Mouse (Mus musculus) neural tube, embryonic 11.5 days (tissue): Measurements from ENCODE around the gene Mgat4c. TPM values are rescaled to one million over a fixed set of nuclear protein-coding genes. Genes with fewer than 3 reads are reported as not detected.
A peak's percentile ranks its signal among the peaks of the same experiment; 100 is the strongest.

Experiments
- ATAC-seq: fragments of 200-750 bp; cut with Nextera tagmentation; 2 replicates; pipeline ENCODE4 v1.8.0; 2017; ENCODE audit warnings: moderate number of reproducible peaks, mild to moderate bottlenecking, moderate TSS enrichment, moderate library complexity; ENCODE audit not compliant: insufficient read depth, low FRiP score, low TSS enrichment
- DNase-seq: peaks from one replicate; pipeline ENCODE4 v3.0.0-alpha.2; 2015; ENCODE audit warnings: low spot score
- H3K27ac ChIP-seq: fragments of 300-500 bp; sonication (generic); 2 replicates; pipeline ENCODE4 v1.5.1; 2014; ENCODE audit warnings: low read depth, mild to moderate bottlenecking, low read length
- H3K27me3 ChIP-seq: fragments of 300-500 bp; sonication (generic); 2 replicates; pipeline ENCODE4 v1.6.1; 2014; ENCODE audit warnings: mild to moderate bottlenecking, low read length, mixed read lengths; ENCODE audit not compliant: control insufficient read depth, insufficient read depth
- H3K36me3 ChIP-seq: fragments of 300-500 bp; sonication (generic); 2 replicates; pipeline ENCODE4 v1.6.1; 2014; ENCODE audit warnings: mild to moderate bottlenecking, low read length, moderate library complexity, mixed read lengths; ENCODE audit not compliant: control insufficient read depth, insufficient read depth
- H3K4me1 ChIP-seq: fragments of 300-500 bp; sonication (generic); 2 replicates; pipeline ENCODE4 v1.6.1; 2014; ENCODE audit warnings: low read length, mixed read lengths; ENCODE audit not compliant: control insufficient read depth, insufficient read depth
- H3K4me2 ChIP-seq: fragments of 300-500 bp; sonication (generic); 2 replicates; pipeline ENCODE4 v1.6.1; 2014; ENCODE audit warnings: low read depth, mild to moderate bottlenecking, moderate library complexity
- H3K4me3 ChIP-seq: fragments of 300-500 bp; sonication (generic); 2 replicates; pipeline ENCODE4 v1.5.1; 2014; ENCODE audit warnings: low read depth, low read length
- H3K9ac ChIP-seq: fragments of 300-500 bp; sonication (generic); 2 replicates; pipeline ENCODE4 v1.6.1; 2014; ENCODE audit warnings: mild to moderate bottlenecking, low read length
- H3K9me3 ChIP-seq: fragments of 300-500 bp; sonication (generic); 2 replicates; pipeline ENCODE4 v1.6.1; 2016; ENCODE audit warnings: low read length; ENCODE audit not compliant: control insufficient read depth
- WGBS: fragments of 180-500 bp; shearing (Covaris S2); extraction: QIAGEN DNeasy Blood & Tissue Kit; methylation state at CpG from one replicate; pipeline ENCODE4 v1.1.7; 2014; 5-methylcytosine and 5-hydroxymethylcytosine counted together
- polyA plus RNA-seq: library from polyadenylated mRNA; unstranded; fragments of >200 nt; fragmentation: Nextera tagmentation; extraction: Ambion mirVana; gene quantifications from 2 replicates; pipeline ENCODE4 v1.2.1, GENCODE M21; 2014

Mgat4c gene
- polyA plus RNA-seq, 1 experiment from 2014 or later, result 2.8 TPM

- H3K9me3 ChIP-seq, result no peaks in the 10 kb centered on the region
- H3K9ac ChIP-seq, result no peak overlapping the region
- no peaks in the 10 kb centered on the region for H3K36me3 ChIP-seq
- H3K4me2 ChIP-seq, result no peak overlapping the region
- 65% methylated on average over 3 of the region's 3 CpGs for WGBS
- no peaks in the 10 kb centered on the region for H3K27me3 ChIP-seq
- DNase-seq (no peak), ATAC-seq (no peak)
- H3K4me1 ChIP-seq, result no peaks in the 10 kb centered on the region
- H3K27ac ChIP-seq, result no peak overlapping the region
- H3K4me3 ChIP-seq, result no peak overlapping the region
Observed at GRCm38 (mm10) chr10:102056218-102056617, 374.9 kb downstream of the Mgat4c start.

DNA sequence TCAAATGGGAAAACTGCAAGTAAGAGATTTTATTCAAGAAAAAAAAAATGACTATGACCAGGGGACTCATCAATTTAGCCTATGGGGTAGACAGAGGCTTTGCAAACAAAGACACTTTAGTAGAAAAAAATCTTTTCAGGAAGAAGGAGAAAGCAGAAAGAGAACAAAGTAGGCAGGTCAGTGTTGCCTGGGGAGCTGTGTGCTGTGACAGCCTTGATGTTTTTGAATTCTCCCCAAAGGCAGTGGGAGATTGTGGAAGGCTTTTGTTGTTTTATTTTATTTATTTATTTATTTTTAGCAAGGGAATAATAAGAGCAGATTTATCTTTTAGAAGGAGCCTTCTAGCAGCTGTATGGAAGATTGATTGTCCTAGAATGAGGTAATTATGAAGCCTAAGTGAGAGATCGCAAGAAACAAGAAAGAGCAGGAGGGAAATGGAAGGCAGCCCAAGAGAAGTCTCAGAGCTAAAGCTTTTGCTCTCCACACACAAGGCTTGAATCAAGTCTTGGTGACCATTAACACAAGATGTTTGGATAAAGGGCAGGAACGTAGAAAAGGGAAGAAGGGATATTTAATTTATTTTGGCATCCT is 375.8 kb downstream of the Mgat4c start:
- Histone ChIP-seq H3K36me3 (no peaks in the 10 kb centered on the region), H3K27ac (0 out of 2 replicates have a peak overlapping the region, but pooled peaks have one; percentile 10), H3K4me2 (no peak overlapping the region), H3K9ac (no peak overlapping the region; the same call in 1 of the 2 replicates), H3K9me3 (no peaks in the 10 kb centered on the region), H3K4me1 (no peaks in the 10 kb centered on the region), H3K27me3 (no peaks in the 10 kb centered on the region), H3K4me3 (no peak overlapping the region)
- ATAC-seq (no peak), DNase-seq (peak; percentile 18)
- WGBS, result 31% methylated on average over 2 of the region's 2 CpGs

DNA sequence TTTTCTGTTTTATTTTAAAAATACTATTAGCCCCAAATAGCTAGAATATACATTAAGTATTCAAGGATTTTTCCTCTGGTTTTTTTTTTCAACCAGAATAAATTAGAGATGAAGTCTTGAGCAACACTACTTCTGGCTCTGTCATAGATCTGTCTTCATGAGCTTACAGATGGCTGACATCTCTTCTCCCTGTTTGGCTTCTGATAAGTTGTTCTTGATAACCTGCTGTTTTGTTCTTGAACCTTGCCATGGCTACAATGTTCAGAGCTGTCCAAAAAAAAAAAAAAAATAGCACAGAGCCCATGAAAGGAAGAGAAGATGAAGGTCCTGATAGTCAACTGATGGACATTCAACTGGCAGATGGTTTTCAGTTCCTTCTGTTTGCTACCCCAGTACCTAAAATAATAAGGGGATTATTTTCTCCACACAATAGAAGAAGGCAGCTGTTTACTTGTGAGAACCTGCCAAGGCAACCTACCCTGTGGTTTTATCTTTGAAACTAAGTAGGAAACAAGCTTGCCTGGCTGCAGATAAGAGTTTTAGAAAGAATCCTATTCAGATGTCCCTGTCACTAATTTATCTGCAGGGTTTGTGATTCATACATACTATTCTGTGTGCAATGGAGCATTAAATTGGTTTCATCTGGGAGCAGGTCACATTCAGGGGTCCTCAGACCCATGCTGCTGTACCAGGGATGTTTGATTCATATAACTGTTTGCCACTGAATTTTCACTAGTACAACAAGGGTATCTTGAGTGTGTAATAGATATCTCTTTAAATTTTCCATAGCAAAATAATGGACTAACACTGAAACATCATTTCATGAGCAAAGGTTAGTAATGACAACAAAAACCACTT is 393.5 kb downstream of the Mgat4c start:
- no peak overlapping the region for H3K27ac ChIP-seq
- ATAC-seq (0 out of 2 replicates have a peak, but pooled peaks have one; percentile 32), DNase-seq (no peak)
- H3K36me3 ChIP-seq, result no peaks in the 10 kb centered on the region
- no peak overlapping the region for H3K4me2 ChIP-seq
- no peaks in the 10 kb centered on the region for H3K4me1 ChIP-seq
- no peaks in the 10 kb centered on the region for H3K27me3 ChIP-seq
- no peak overlapping the region for H3K9ac ChIP-seq
- no peaks in the 10 kb centered on the region for H3K9me3 ChIP-seq
- H3K4me3 ChIP-seq, result no peak overlapping the region

GRCm38 (mm10) chr10:102123153-102123552 is 441.9 kb downstream of the Mgat4c start:
- WGBS, result 81% methylated on average over 1 of the region's 1 CpGs
- Histone ChIP-seq H3K4me2 (no peak overlapping the region), H3K4me1 (no peaks in the 10 kb centered on the region), H3K27ac (no peak overlapping the region), H3K9me3 (no peaks in the 10 kb centered on the region), H3K36me3 (no peaks in the 10 kb centered on the region), H3K4me3 (no peak overlapping the region), H3K27me3 (no peaks in the 10 kb centered on the region), H3K9ac (no peak overlapping the region)
- no peak for DNase-seq
- ATAC-seq, result no peak

DNA sequence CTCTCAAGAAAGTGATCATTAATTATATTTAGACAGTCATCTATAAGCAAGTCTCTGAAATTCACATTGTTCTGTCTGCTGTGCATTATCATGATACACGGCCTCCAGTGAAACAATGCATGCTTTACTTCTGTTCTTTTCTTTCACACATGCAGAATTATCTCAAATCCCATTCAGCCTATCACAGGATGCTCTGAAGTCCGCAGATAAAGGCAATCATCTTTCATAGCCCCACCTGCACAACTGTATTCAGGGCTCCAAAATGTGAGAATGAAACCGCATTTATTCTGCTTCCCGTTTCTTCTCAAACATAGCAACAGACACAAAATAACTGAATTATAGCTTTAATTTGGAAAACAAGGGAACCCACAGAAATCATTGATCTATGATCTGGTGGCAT is 446.1 kb downstream of the Mgat4c start:
- no peaks in the 10 kb centered on the region for H3K27me3 ChIP-seq
- H3K36me3 ChIP-seq, result no peaks in the 10 kb centered on the region
- no peaks in the 10 kb centered on the region for H3K4me1 ChIP-seq
- no peak overlapping the region for H3K4me3 ChIP-seq
- H3K9me3 ChIP-seq, result no peaks in the 10 kb centered on the region
- H3K9ac ChIP-seq, result no peak overlapping the region
- H3K4me2 ChIP-seq, result no peak overlapping the region
- no peak for DNase-seq
- no peak overlapping the region for H3K27ac ChIP-seq
- no peak for ATAC-seq
- 87% methylated on average over 4 of the region's 4 CpGs for WGBS

DNA sequence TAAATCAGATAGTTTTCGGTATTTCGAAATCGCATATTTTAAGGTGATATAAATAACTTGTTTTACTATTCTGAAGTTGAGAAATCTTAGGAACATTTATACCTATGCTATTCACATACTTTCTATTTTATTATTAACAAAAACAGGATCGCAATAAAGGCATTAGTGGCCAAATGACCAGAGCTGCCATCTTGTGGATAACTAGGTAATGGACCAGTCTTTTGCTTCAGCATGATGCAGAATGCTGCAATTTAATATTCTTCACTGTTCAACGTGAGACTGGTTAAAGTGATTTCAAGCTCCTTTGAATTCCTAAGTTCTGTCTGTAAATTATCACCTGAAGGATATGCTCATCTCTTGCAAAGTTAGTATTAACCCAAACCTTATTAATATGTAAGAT is 473.6 kb downstream of the Mgat4c start:
- Histone ChIP-seq H3K4me3 (no peak overlapping the region), H3K27ac (no peak overlapping the region), H3K9ac (no peak overlapping the region), H3K27me3 (no peaks in the 10 kb centered on the region), H3K4me1 (no peaks in the 10 kb centered on the region), H3K4me2 (no peak overlapping the region), H3K36me3 (no peaks in the 10 kb centered on the region), H3K9me3 (no peaks in the 10 kb centered on the region)
- DNase-seq (no peak), ATAC-seq (no peak)
- WGBS, result 79% methylated on average over 5 of the region's 5 CpGs

GRCm38 (mm10) chr10:102155853-102156252 is 474.6 kb downstream of the Mgat4c start:
- Histone ChIP-seq H3K4me3 (no peak overlapping the region), H3K27ac (no peak overlapping the region), H3K9me3 (no peaks in the 10 kb centered on the region), H3K27me3 (no peaks in the 10 kb centered on the region), H3K36me3 (no peaks in the 10 kb centered on the region), H3K4me1 (no peaks in the 10 kb centered on the region), H3K4me2 (no peak overlapping the region), H3K9ac (no peak overlapping the region)
- DNase-seq (no peak), ATAC-seq (no peak)
- 39% methylated on average over 1 of the region's 1 CpGs for WGBS

GRCm38 (mm10) chr10:102158809-102159208 is 477.5 kb downstream of the Mgat4c start:
- Histone ChIP-seq H3K27me3 (no peaks in the 10 kb centered on the region), H3K27ac (no peak overlapping the region), H3K4me2 (no peak overlapping the region; the same call in 1 of the 2 replicates), H3K4me3 (no peak overlapping the region), H3K9ac (no peak overlapping the region), H3K4me1 (no peaks in the 10 kb centered on the region), H3K9me3 (no peaks in the 10 kb centered on the region), H3K36me3 (no peaks in the 10 kb centered on the region)
- DNase-seq, result peak; percentile 47
- no peak for ATAC-seq
- WGBS, result 38% methylated on average over 12 of the region's 12 CpGs

DNA sequence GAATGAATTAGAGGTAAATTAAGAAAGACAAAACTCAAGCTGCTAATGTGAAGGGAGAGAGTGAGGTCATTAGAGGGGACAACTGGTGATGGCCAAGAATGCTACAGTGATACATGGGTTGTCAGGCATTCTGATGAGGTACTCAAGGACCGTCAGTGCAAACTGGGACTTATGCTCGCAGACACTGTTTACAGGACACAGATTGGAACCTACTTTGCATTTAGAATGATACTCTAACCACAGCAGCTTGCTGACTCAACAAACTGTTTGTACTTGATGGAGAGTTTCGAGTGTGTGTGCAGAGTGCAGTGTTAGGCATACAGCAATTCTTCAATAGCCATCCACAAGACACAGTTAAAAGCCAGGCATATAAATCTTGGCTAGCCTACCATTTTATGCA is 503.4 kb downstream of the Mgat4c start:
- Histone ChIP-seq H3K27me3 (no peaks in the 10 kb centered on the region), H3K9ac (no peak overlapping the region), H3K4me1 (no peaks in the 10 kb centered on the region), H3K27ac (no peak overlapping the region), H3K9me3 (no peaks in the 10 kb centered on the region), H3K4me3 (no peak overlapping the region), H3K4me2 (no peak overlapping the region), H3K36me3 (no peaks in the 10 kb centered on the region)
- DNase-seq, result no peak
- WGBS, result 75% methylated on average over 3 of the region's 3 CpGs
- ATAC-seq, result 0 out of 2 replicates have a peak, but pooled peaks have one; percentile 38
